Mouse (Mus musculus) v-Abl transformed pro-B cells (cell line): ENCODE data around the gene Dnajc9.

Experiments
- in situ Hi-C, 2 experiments: fragments of 400-800 bp; cut with MboI; formaldehyde crosslinking; loops; one replicate each; pipeline ENCODE4 v1.15.1; 2025; ENCODE audit not compliant: unreplicated experiment in 2 of 2

The Dnajc9 gene

GRCm38 (mm10) chr14:20388441-20389129 is at the start of gene Dnajc9:
Dnajc9 (minus strand) TSS chr14:20388910.
- in situ Hi-C loops, result no loop called here

GRCm38 (mm10) chr14:20436976-20437375 is 48.3 kb upstream of the Dnajc9 start:
- in situ Hi-C loops, result loop anchor here in 1 of 2 experiments (25.0 kb wide), 1 partner anchor 325 kb away; no protein-coding TSS in a partner anchor

- in situ Hi-C loops, result loop anchor here in 1 of 2 experiments (25.0 kb wide), 1 partner anchor 320 kb away; no protein-coding TSS in a partner anchor
Measured at GRCm38 (mm10) chr14:20432420-20432819, 43.7 kb upstream of the Dnajc9 start.

GRCm38 (mm10) chr14:20431726-20432125 is 43.0 kb upstream of the Dnajc9 start:
- in situ Hi-C loops, result loop anchor here in 1 of 2 experiments (25.0 kb wide), 1 partner anchor 319 kb away; no protein-coding TSS in a partner anchor

- in situ Hi-C loops, result loop anchor here in 1 of 2 experiments (25.0 kb wide), 1 partner anchor 318 kb away; no protein-coding TSS in a partner anchor
Measured at GRCm38 (mm10) chr14:20429833-20430232, 41.1 kb upstream of the Dnajc9 start.

- in situ Hi-C loops, result loop anchor here in 1 of 2 experiments (25.0 kb wide), 1 partner anchor 316 kb away; no protein-coding TSS in a partner anchor
Measured at GRCm38 (mm10) chr14:20428593-20428992, 39.9 kb upstream of the Dnajc9 start.

GRCm38 (mm10) chr14:20423046-20423445 is 34.3 kb upstream of the Dnajc9 start:
- in situ Hi-C loops, result no loop called here

- in situ Hi-C loops, result no loop called here
Measured at GRCm38 (mm10) chr14:20422257-20422656, 33.5 kb upstream of the Dnajc9 start.

GRCm38 (mm10) chr14:20400071-20400470 is 11.4 kb upstream of the Dnajc9 start:
- in situ Hi-C loops, result loop anchor here (5.0 to 10.0 kb wide), 2 partner anchors 165 to 257 kb away; partner anchors contain the start of gene Myoz1 (in 2 of the 2)

- in situ Hi-C loops, result loop anchor here (5.0 kb wide), 2 partner anchors 52 to 168 kb away; partner anchors contain the start of genes Ecd (in 2 of the 2) and Fam149b (in 2 of the 2)
Measured at GRCm38 (mm10) chr14:20398864-20399263, 10.2 kb upstream of the Dnajc9 start.

- in situ Hi-C loops, result loop anchor here (5.0 kb wide), 2 partner anchors 50 to 170 kb away; partner anchors contain the start of genes Ecd (in 2 of the 2) and Fam149b (in 2 of the 2)
Measured at GRCm38 (mm10) chr14:20397220-20397619, 8.5 kb upstream of the Dnajc9 start.

GRCm38 (mm10) chr14:20393205-20393913 is 4.6 kb upstream of the Dnajc9 start, which contains the start of gene Mrps16:
Mrps16 (minus strand) TSS chr14:20393634.
- in situ Hi-C loops, result no loop called here

GRCm38 (mm10) chr14:20392326-20392725 is 3.6 kb upstream of the Dnajc9 start:
- in situ Hi-C loops, result no loop called here

- in situ Hi-C loops, result no loop called here
Measured at GRCm38 (mm10) chr14:20389446-20390079, 853 bp upstream of the Dnajc9 start.

GRCm38 (mm10) chr14:20379753-20380430 is 8.8 kb downstream of the Dnajc9 start:
- in situ Hi-C loops, result no loop called here

- in situ Hi-C loops, result no loop called here
Measured at GRCm38 (mm10) chr14:20379087-20379640, 9.5 kb downstream of the Dnajc9 start.

GRCm38 (mm10) chr14:20378313-20379061 is 10.2 kb downstream of the Dnajc9 start:
- in situ Hi-C loops, result no loop called here

- in situ Hi-C loops, result no loop called here
Measured at GRCm38 (mm10) chr14:20377112-20377521, 11.6 kb downstream of the Dnajc9 start.

GRCm38 (mm10) chr14:20371854-20372253 is 16.9 kb downstream of the Dnajc9 start:
- in situ Hi-C loops, result no loop called here
